Mouse (Mus musculus) stomach, postnatal 0 days (tissue): ENCODE measurements at regions not wholly inside any gene's neighbourhood (a gene's known extent, or its start where the extent isn't known, plus 50 kb on each side); places are given as distances from the start of the nearest gene placed in this dataset.

Experiments used
- CTCF ChIP-seq: IDR thresholded peaks from 2 replicates; pipeline ENCODE4 v1.5.1; 2016; ENCODE audit warnings: antibody characterized with exemption, low read depth, mild to moderate bottlenecking, moderate library complexity
- EP300 ChIP-seq: optimal IDR thresholded peaks from 2 replicates; pipeline ENCODE3; 2016; ENCODE audit warnings: antibody characterized with exemption

GRCm38 (mm10) chr6:6371444-6372093, 154.6 kb upstream of the Slc25a13 start:
- no peak for TF ChIP-seq CTCF
- no peak for TF ChIP-seq EP300
